Mouse (Mus musculus) intestine, embryonic 16.5 days (tissue): ENCODE results near the gene Zfp956. TPM values are rescaled to one million over a fixed set of nuclear protein-coding genes. Genes with fewer than 3 reads are reported as not detected.

ENCODE experiments used
- polyA plus RNA-seq: library from polyadenylated mRNA; unstranded; fragments of >200 nt; fragmentation: Nextera tagmentation; extraction: Ambion mirVana; gene quantifications from 2 replicates; pipeline ENCODE4 v1.2.1, GENCODE M21; 2015

The Zfp956 gene
- polyA plus RNA-seq, 1 experiment from 2014 or later, result 9.3 TPM

Other genes starting within 250 kb of the Zfp956 start
- gene Pdia4, start 140.0 kb upstream of the Zfp956 start, polyA plus RNA-seq, result 332 and 340 TPM in 2 replicates
- gene Zfp786, start 122.5 kb upstream of the Zfp956 start, polyA plus RNA-seq, result 2.0 and 2.4 TPM in 2 replicates
- 5.8 and 6.6 TPM in 2 replicates for gene Zfp398, start 117.7 kb upstream of the Zfp956 start, polyA plus RNA-seq
- 8.9 and 9.8 TPM in 2 replicates for gene Zfp282, start 76.2 kb upstream of the Zfp956 start, polyA plus RNA-seq
- gene Zfp212, start 32.9 kb upstream of the Zfp956 start, polyA plus RNA-seq, result 12.2 TPM in 2 replicates
- 4.3 and 4.6 TPM in 2 replicates for gene Zfp777, start 95.5 kb downstream of the Zfp956 start, polyA plus RNA-seq
- gene Zfp746, start 133.2 kb downstream of the Zfp956 start, polyA plus RNA-seq, result 3.8 and 5.9 TPM in 2 replicates